Mouse (Mus musculus): ENCODE results near the gene 4930590J08Rik. TPM values are rescaled to one million over a fixed set of nuclear protein-coding genes. Genes with fewer than 3 reads are reported as not detected.

4930590J08Rik gene
- 2.4 and 2.5 TPM in 2 replicates for polyA plus RNA-seq (2012; rRNA removed)

DNA sequence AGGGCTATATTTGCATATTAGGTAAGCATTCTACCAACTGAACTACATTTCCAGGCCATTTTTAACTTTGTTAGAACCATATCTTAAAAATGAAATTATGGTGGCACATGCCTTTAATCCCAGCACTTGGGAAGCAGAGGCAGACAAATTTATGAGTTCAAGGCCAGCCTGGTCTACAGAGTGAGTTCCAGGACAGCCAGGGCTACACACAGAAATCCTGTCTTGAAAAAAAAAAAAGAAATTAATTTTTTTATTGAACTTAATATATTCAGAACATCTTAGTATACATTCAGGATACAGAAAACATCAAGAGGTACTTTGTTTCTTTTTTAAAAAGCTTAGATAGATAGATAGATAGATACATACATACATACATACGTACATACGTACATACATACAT, at the start of gene 4930590J08Rik:
Gene 4930590J08Rik, plus strand, starts transcription at position 301 of the 400 bp plus-strand sequence.

DNA sequence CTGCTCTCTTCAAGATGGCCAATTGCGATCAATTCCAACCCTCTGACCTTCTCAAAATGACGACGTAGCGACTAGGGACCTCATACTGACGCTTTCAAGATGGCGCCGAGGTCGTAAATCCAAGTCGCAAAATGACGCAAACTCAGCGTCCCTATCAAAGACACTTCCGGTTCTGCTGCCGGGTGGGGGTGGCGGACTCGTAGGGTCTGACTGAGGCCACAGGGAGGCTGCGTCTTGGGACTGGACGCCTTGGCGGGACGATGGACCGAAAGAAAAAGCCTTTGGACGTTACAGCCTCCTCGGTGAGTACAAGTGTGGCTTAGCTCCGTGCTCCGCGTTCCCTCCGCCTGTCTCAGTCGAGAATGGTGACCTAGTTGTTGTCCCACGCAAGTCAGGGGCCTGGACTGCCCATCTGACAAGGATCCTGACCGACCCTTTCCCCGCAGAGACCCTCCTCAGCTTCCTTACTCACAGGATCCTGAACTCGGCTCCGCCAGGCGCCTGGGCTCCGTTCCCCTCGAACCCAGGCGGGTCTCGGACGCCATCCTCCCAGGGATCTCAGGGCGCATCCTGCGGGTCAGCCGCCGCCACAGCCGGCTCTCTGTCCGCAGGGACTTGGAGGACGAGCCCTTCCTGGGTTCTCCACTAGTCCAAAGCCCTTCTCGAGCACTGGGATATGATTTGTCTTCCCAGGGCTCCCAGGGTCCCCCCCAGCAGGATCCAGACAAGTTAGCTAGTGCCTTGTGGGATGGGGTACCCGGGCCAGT, 24.5 kb upstream of the 4930590J08Rik start, which contains the start of gene Ccdc174:
Gene Ccdc174, plus strand, starts transcription at position 169 of the 767 bp plus-strand sequence.

DNA sequence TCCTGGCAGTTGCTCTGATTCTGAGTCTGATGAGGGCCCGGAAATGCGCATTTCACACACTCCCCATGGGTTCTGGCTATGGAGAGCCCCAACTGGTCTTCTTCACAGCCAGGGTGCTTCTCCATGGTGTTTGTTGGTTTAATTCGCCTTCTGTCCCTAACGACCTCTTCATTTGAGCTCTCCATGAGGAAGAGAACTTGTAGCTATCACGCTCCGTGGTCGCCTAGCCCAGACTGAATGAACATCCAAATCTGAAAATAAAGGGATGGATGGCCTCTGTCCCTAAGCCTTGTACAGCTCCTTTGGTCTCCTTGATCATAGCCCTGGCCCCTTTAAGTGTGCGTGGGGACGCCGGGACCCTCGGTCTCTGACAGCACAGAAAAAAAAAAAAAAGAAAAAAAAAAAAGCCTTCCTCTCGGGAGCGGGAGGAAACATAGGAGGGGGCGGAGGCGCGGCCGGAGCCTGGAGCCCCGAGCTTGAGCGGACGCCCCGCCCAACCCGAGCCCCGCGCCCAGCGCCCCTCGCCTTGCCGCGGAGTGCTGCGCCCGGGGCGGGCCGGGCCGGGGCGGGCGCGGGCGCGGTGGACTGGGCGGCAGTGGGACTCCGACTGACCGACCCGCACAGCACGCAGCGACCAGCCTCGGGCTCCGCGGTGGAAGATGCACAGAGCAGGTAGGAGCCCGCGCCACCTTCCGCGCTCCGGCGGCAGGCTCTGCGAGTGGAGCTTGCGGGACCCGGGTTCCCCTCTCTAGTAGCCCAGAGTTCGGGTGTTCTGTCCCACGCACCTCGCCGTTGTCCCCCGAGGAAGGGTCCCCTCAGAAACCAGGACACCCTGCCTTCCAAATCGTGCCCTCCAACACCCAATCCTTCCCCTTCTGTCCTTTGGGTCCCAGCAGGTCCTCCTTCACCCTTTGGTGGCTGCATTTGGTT, 76.0 kb downstream of the 4930590J08Rik start, which contains the start of gene Fgd5:
Gene Fgd5, plus strand, starts transcription at position 508 of the 930 bp plus-strand sequence.

Other genes starting within 250 kb of the 4930590J08Rik start
- 77.5 and 102 TPM in 2 replicates for gene Slc6a6, start 218.8 kb upstream of the 4930590J08Rik start, polyA plus RNA-seq (2012; rRNA removed)
- 36.7 and 46.6 TPM in 2 replicates for gene Grip2, start 75.6 kb upstream of the 4930590J08Rik start, polyA plus RNA-seq (2012; rRNA removed)
- 20.3 and 20.9 TPM in 2 replicates for gene Ccdc174, start 24.8 kb upstream of the 4930590J08Rik start, polyA plus RNA-seq (2012; rRNA removed)
- gene Fgd5, start 76.1 kb downstream of the 4930590J08Rik start, polyA plus RNA-seq (2012; rRNA removed) = 8.0 and 8.9 TPM in 2 replicates
- gene Nr2c2, start 188.6 kb downstream of the 4930590J08Rik start, polyA plus RNA-seq (2012; rRNA removed) = 38.6 and 40.0 TPM in 2 replicates